Comparison of ENCODE assay signal across 8 mouse cellular contexts in the genomic region with DNA sequence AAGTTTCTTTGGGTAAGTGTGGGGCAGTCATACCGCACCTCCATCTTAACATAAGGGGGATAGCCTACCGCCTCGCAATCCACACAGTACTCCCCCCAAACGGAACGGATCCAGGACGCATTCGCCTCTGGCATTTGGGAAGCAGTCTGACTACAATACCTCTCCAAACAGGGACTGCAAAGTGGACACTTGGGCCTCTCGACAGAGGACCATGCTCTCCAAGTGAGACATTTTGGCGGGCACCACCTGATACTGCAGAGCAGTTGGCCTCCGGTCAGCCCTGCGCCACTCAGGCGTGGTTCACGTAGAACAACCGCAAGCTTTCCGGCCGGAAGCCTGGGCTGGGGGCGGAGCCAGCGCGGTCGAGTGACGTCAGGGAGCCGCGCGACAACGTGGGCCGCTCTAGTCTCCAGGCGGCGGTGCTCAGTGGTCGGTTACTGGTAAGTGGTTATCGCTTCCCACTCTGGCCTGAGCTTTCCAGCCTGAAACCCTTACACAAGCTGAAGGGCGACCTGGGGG. TPM values are rescaled to one million over a fixed set of nuclear protein-coding genes. Genes with fewer than 3 reads are reported as not detected.
DNase-seq lines count a peak whose midpoint lies in the region; ATAC-seq and TF ChIP-seq lines count a peak whose summit lies in the region.

A gene (minus strand): TSS at position 397 of the 519 bp plus-strand sequence.

- peaks cover 21% of the 10 kb centered on the region for H3K36me3 ChIP-seq in heart, embryonic 15.5 days
- H3K36me3 ChIP-seq in liver, embryonic 14.5 days (replicated peaks; ENCODE audit: control insufficient read depth, insufficient read depth, low read depth), result peaks cover 21% of the 10 kb centered on the region
- no peaks in the 10 kb centered on the region for H3K36me3 ChIP-seq in neural tube, embryonic 11.5 days (ENCODE audit: control insufficient read depth, insufficient read depth, low read length)
- H3K36me3 ChIP-seq in stomach, postnatal 0 days (ENCODE audit: control insufficient read depth, insufficient read depth, low read length), result peaks cover 5% of the 10 kb centered on the region

- peak; percentile 99 for ATAC-seq in CD4-positive, CD25-positive, alpha-beta regulatory T cell, adult 4 months
- ATAC-seq in heart, embryonic 15.5 days (replicated peaks; ENCODE audit: insufficient number of reproducible peaks, insufficient read depth, low FRiP score, low read depth), result peak; percentile 99
- peak; percentile 93 for ATAC-seq in liver, embryonic 14.5 days (ENCODE audit: insufficient read depth)
- peak; percentile 100 for ATAC-seq in neural tube, embryonic 11.5 days (ENCODE audit: insufficient read depth, low FRiP score, low TSS enrichment)
- ATAC-seq in stomach, postnatal 0 days (ENCODE audit: low FRiP score, low TSS enrichment), result peak; percentile 100

- under 1% methylated on average over 31 of the region's 31 CpGs for WGBS in heart, embryonic 15.5 days
- under 1% methylated on average over 31 of the region's 31 CpGs for WGBS in liver, embryonic 14.5 days (ENCODE audit: insufficient replicate concordance)
- WGBS in neural tube, embryonic 11.5 days, result under 1% methylated on average over 31 of the region's 31 CpGs
- under 1% methylated on average over 31 of the region's 31 CpGs for WGBS in stomach, postnatal 0 days

- peak; percentile 94 for DNase-seq in c-Kit-negative CD71-positive TER-119-positive erythroid progenitor cells, embryonic 14.5 days (ENCODE audit: low read depth, low spot score)
- DNase-seq in fibroblast of lung, adult 2 months (ENCODE audit: low read depth), result peak; percentile 83
- DNase-seq in kidney, postnatal 25 days, result peak; percentile 94 to 96
- DNase-seq in liver, embryonic 14.5 days (ENCODE audit: low read depth in 3 of 3, low spot score in 3 of 3), result peak; percentile 90 to 92 (median 91)
- peak; percentile 97 for DNase-seq in neural tube, embryonic 11.5 days (ENCODE audit: low spot score)
- DNase-seq in stomach, postnatal 0 days (ENCODE audit: low spot score), result peak; percentile 97

- H3K9ac ChIP-seq in heart, embryonic 15.5 days, result peak within 1 kb of the TSS; percentile 79
- H3K9ac ChIP-seq in liver, embryonic 14.5 days (replicated peaks), result peak within 1 kb of the TSS; percentile 93
- H3K9ac ChIP-seq in neural tube, embryonic 11.5 days (ENCODE audit: low read length), result peak within 1 kb of the TSS; percentile 85
- H3K9ac ChIP-seq in stomach, postnatal 0 days (ENCODE audit: low read length), result peak within 1 kb of the TSS; percentile 71

- TF ChIP-seq CTCF in liver, embryonic 14.5 days (IDR thresholded peaks at IDR 0.05; ENCODE audit: low read depth), result peak; percentile 54
- peak; percentile 37; the same call in 1 of the 2 replicates for TF ChIP-seq CTCF in stomach, postnatal 0 days (IDR thresholded peaks at IDR 0.05; ENCODE audit: low read depth)

- H3K9me3 ChIP-seq in heart, embryonic 15.5 days (replicated peaks), result no peaks in the 10 kb centered on the region
- peaks cover 4% of the 10 kb centered on the region; the same call in 1 of the 2 replicates for H3K9me3 ChIP-seq in liver, embryonic 14.5 days (ENCODE audit: control insufficient read depth, low read length)
- H3K9me3 ChIP-seq in neural tube, embryonic 11.5 days (ENCODE audit: control insufficient read depth, low read length), result no peaks in the 10 kb centered on the region
- H3K9me3 ChIP-seq in stomach, postnatal 0 days (ENCODE audit: control insufficient read depth, low read length), result no peaks in the 10 kb centered on the region

- H3K27me3 ChIP-seq in heart, embryonic 15.5 days, result no peaks in the 10 kb centered on the region
- H3K27me3 ChIP-seq in liver, embryonic 14.5 days (ENCODE audit: control insufficient read depth, insufficient read depth, low read length), result no peaks in the 10 kb centered on the region
- no peaks in the 10 kb centered on the region for H3K27me3 ChIP-seq in neural tube, embryonic 11.5 days (ENCODE audit: control insufficient read depth, insufficient read depth, low read length)
- no peaks in the 10 kb centered on the region for H3K27me3 ChIP-seq in stomach, postnatal 0 days (ENCODE audit: control insufficient read depth, insufficient read depth, low read length)

- H3K4me3 ChIP-seq in heart, embryonic 15.5 days, result peak within 1 kb of the TSS; percentile 84
- H3K4me3 ChIP-seq in liver, embryonic 14.5 days (ENCODE audit: insufficient read depth in 1 of 2, low read depth in 2 of 2, low read length in 2 of 2), result peak within 1 kb of the TSS; percentile 92 to 97
- peak within 1 kb of the TSS; percentile 73 for H3K4me3 ChIP-seq in neural tube, embryonic 11.5 days (ENCODE audit: low read depth, low read length)
- peak within 1 kb of the TSS; percentile 71 for H3K4me3 ChIP-seq in stomach, postnatal 0 days (ENCODE audit: low read depth, low read length)

- H3K4me1 ChIP-seq in heart, embryonic 15.5 days (replicated peaks), result peaks cover 7% of the 10 kb centered on the region
- peaks cover 30 to 32% of the 10 kb centered on the region in 2 experiments for H3K4me1 ChIP-seq in liver, embryonic 14.5 days (replicated peaks; ENCODE audit: control insufficient read depth in 2 of 2, insufficient read depth in 2 of 2, low read length in 1 of 2)
- H3K4me1 ChIP-seq in neural tube, embryonic 11.5 days (ENCODE audit: control insufficient read depth, insufficient read depth, low read length), result peaks cover 6% of the 10 kb centered on the region
- H3K4me1 ChIP-seq in stomach, postnatal 0 days (replicated peaks; ENCODE audit: control insufficient read depth, insufficient read depth), result no peaks in the 10 kb centered on the region

- peak within 1 kb of the TSS; percentile 78 for H3K4me2 ChIP-seq in heart, embryonic 15.5 days
- H3K4me2 ChIP-seq in liver, embryonic 14.5 days (ENCODE audit: low read depth), result peak within 1 kb of the TSS; percentile 83
- H3K4me2 ChIP-seq in neural tube, embryonic 11.5 days (ENCODE audit: low read depth), result peak within 1 kb of the TSS; percentile 81
- peak within 1 kb of the TSS; percentile 78 for H3K4me2 ChIP-seq in stomach, postnatal 0 days (replicated peaks; ENCODE audit: low read depth)

- peak within 1 kb of the TSS; percentile 92 for H3K27ac ChIP-seq in heart, embryonic 15.5 days
- peak within 1 kb of the TSS; percentile 89 for H3K27ac ChIP-seq in liver, embryonic 14.5 days
- peak within 1 kb of the TSS; percentile 49; the same call in 1 of the 2 replicates for H3K27ac ChIP-seq in neural tube, embryonic 11.5 days (ENCODE audit: low read depth, low read length)
- H3K27ac ChIP-seq in stomach, postnatal 0 days (replicated peaks), result peak within 1 kb of the TSS; percentile 88

- TF ChIP-seq EP300 in liver, embryonic 14.5 days (IDR thresholded peaks at IDR 0.05; ENCODE audit: low read depth), result 0 out of 2 replicates have a peak, but pooled peaks have one; percentile 18
- no peak for TF ChIP-seq EP300 in stomach, postnatal 0 days (optimal IDR thresholded peaks at IDR 0.05)

RNA-seq across cellular contexts. Expression of the gene that starts here (rescaled TPM):
- 10 to 100 TPM; 54.7 to 58.5 TPM for polyA plus RNA-seq in CD4-positive, CD25-positive, alpha-beta regulatory T cell, adult 4 months (2017; shearing (Covaris generic))
- polyA plus RNA-seq in heart, embryonic 15.5 days (2015; fragmentation: Nextera tagmentation; extraction: Ambion mirVana), result 26.0 and 27.3 TPM in 2 replicates
- polyA plus RNA-seq in liver, embryonic 14.5 days (2012; rRNA removed), result 9.6 and 12.8 TPM in 2 replicates
- polyA plus RNA-seq in liver, embryonic 14.5 days (2014; fragmentation: Nextera tagmentation; extraction: Ambion mirVana), result 55.8 and 63.0 TPM in 2 replicates
- 49.0 and 52.0 TPM in 2 replicates for polyA plus RNA-seq in neural tube, embryonic 11.5 days (2014; fragmentation: Nextera tagmentation; extraction: Ambion mirVana)
- polyA plus RNA-seq in stomach, postnatal 0 days (2015; fragmentation: Nextera tagmentation; extraction: Ambion mirVana), result 21.2 and 21.6 TPM in 2 replicates

Comparison
In these comparisons a context has a peak if more than half of its experiments do, and no peak if none do; other contexts are left out.
1. Peak in every context shown above with its lines: DNase-seq, ATAC-seq, H3K4me3 ChIP-seq and H3K27ac ChIP-seq.